Mouse (Mus musculus): Measurements from ENCODE around the gene Clptm1l.

Gene Clptm1l

DNA sequence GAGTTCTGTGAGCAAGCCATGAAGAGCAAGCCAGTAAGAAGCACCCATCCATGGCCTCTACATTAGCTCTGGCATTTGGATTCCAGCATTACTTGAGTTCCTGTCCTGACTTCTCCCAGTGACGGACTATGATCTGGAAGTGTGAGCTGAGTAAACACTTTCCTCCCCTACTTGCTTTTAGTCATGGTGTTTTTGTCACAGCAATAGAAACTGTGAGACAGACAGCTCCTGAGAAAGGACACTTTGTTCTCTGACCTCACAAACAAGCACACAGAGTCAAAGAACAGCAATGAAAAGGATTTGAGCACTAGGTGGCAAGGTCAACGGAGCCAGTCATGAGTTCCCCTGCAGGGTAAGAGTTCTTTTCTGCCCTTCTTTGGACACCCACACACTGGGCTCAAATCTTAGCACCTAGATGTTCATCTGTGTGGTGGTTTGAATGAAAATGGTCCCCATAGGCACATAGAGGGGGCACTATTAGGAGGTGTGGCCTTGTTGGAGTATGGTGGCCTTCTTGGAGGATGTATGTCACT, 56.4 kb downstream of the Clptm1l start:
- no peak for DNase-seq (ENCODE audit: low spot score)
